20 mouse cellular contexts compared by ENCODE assay signal in the genomic region with DNA sequence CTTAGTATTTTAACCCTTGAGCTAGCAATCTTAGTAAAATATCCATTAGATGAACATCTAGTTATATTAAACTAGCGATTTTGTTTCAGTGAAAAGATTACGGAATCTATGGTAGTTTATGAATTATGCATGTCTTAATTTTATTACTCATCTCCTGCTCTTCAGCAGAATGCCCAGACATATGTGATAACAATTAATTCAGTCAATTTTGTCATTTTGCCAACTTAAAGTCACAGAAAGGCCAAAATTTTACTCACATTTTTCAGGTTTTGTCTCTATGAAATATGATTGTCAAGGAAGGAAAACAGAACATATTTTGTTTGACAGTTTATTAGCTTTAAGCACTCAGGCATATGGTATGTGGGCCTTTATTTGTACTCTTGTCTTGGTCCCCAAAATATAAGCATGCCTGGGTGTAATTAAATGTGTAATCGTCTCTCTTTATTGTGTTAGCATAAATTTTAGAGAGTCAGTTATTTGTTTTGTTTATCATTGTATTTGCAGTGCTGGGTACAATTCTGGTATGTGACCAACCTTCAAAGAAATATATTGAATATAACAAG.
DNase-seq lines count a peak whose midpoint lies in the region; ATAC-seq and TF ChIP-seq lines count a peak whose summit lies in the region.
"Had no signal": no experiment of that assay in that cellular context is flagged by ENCODE, and none has a peak within 500 bp of the region (broad histone marks: within the 10 kb centered on the region; RNA-seq: fewer than 3 reads in every experiment).

No protein-coding gene starts in this region.

- H3K9ac ChIP-seq in forebrain, embryonic 15.5 days (replicated peaks): no peak overlapping the region
- H3K9ac ChIP-seq in forebrain, embryonic 13.5 days: no peak overlapping the region
- H3K9ac ChIP-seq in forebrain, postnatal 0 days: no peak overlapping the region
- no peak overlapping the region for H3K9ac ChIP-seq in forebrain, embryonic 11.5 days (ENCODE audit: low read length)
- H3K9ac ChIP-seq: embryonic facial prominence, embryonic 13.5 days; embryonic facial prominence, embryonic 15.5 days had no signal

- H3K4me1 ChIP-seq in forebrain, embryonic 15.5 days: no peaks in the 10 kb centered on the region
- no peaks in the 10 kb centered on the region for H3K4me1 ChIP-seq in forebrain, embryonic 13.5 days
- no peaks in the 10 kb centered on the region for H3K4me1 ChIP-seq in forebrain, postnatal 0 days (ENCODE audit: insufficient read depth)
- H3K4me1 ChIP-seq in forebrain, embryonic 11.5 days (replicated peaks; ENCODE audit: control insufficient read depth, insufficient read depth, low read length): no peaks in the 10 kb centered on the region
- H3K4me1 ChIP-seq: embryonic facial prominence, embryonic 13.5 days; embryonic facial prominence, embryonic 15.5 days had no signal

- H3K27me3 ChIP-seq in forebrain, embryonic 15.5 days: no peaks in the 10 kb centered on the region
- no peaks in the 10 kb centered on the region for H3K27me3 ChIP-seq in forebrain, embryonic 13.5 days
- H3K27me3 ChIP-seq in forebrain, postnatal 0 days (ENCODE audit: insufficient read depth, low read length): no peaks in the 10 kb centered on the region
- no peaks in the 10 kb centered on the region for H3K27me3 ChIP-seq in forebrain, embryonic 11.5 days (ENCODE audit: control insufficient read depth, insufficient read depth, low read length)
- H3K27me3 ChIP-seq: embryonic facial prominence, embryonic 13.5 days; embryonic facial prominence, embryonic 15.5 days had no signal

- peak; percentile 53; the same call in 1 of the 2 replicates for ATAC-seq in forebrain, embryonic 15.5 days (replicated peaks)
- no peak; the same call in 1 of the 2 replicates for ATAC-seq in forebrain, embryonic 13.5 days
- no peak for ATAC-seq in forebrain, postnatal 0 days
- ATAC-seq in forebrain, embryonic 11.5 days (replicated peaks; ENCODE audit: low FRiP score): no peak

- H3K9me3 ChIP-seq in forebrain, embryonic 15.5 days: no peaks in the 10 kb centered on the region
- no peaks in the 10 kb centered on the region for H3K9me3 ChIP-seq in forebrain, embryonic 13.5 days (replicated peaks)
- no peaks in the 10 kb centered on the region for H3K9me3 ChIP-seq in forebrain, postnatal 0 days (ENCODE audit: low read length)
- H3K9me3 ChIP-seq in forebrain, embryonic 11.5 days (ENCODE audit: control insufficient read depth, low read length): no peaks in the 10 kb centered on the region
- H3K9me3 ChIP-seq: embryonic facial prominence, embryonic 13.5 days; embryonic facial prominence, embryonic 15.5 days had no signal

- 63% methylated on average over 3 of the region's 3 CpGs for WGBS in forebrain, embryonic 15.5 days
- WGBS in forebrain, embryonic 13.5 days: 83% methylated on average over 3 of the region's 3 CpGs
- whole genome bisulfite sequencing in forebrain, postnatal 0 days: 56% methylated on average over 3 of the region's 3 CpGs
- WGBS in forebrain, embryonic 11.5 days: 95% methylated on average over 3 of the region's 3 CpGs

- no peak for TF ChIP-seq POLR2A in brain, embryonic 14.5 days (IDR thresholded peaks at IDR 0.05; ENCODE audit: borderline replicate concordance, extremely low read depth, insufficient read depth, insufficient read length, poor library complexity, severe bottlenecking)

- H3K27ac ChIP-seq in forebrain, embryonic 15.5 days (replicated peaks): no peak overlapping the region
- no peak overlapping the region for H3K27ac ChIP-seq in forebrain, embryonic 13.5 days
- no peak overlapping the region for H3K27ac ChIP-seq in forebrain, postnatal 0 days (ENCODE audit: low read depth, low read length)
- no peak overlapping the region for H3K27ac ChIP-seq in forebrain, embryonic 11.5 days (ENCODE audit: low read depth, low read length)
- H3K27ac ChIP-seq: embryonic facial prominence, embryonic 13.5 days; embryonic facial prominence, embryonic 15.5 days had no signal

- no peak overlapping the region for H3K4me2 ChIP-seq in forebrain, embryonic 15.5 days (replicated peaks)
- no peak overlapping the region for H3K4me2 ChIP-seq in forebrain, embryonic 13.5 days
- H3K4me2 ChIP-seq in forebrain, postnatal 0 days (ENCODE audit: low read depth): no peak overlapping the region
- no peak overlapping the region for H3K4me2 ChIP-seq in forebrain, embryonic 11.5 days (ENCODE audit: low read depth, low read length, severe bottlenecking)
- H3K4me2 ChIP-seq: embryonic facial prominence, embryonic 13.5 days; embryonic facial prominence, embryonic 15.5 days had no signal

- no peaks in the 10 kb centered on the region for H3K36me3 ChIP-seq in forebrain, embryonic 15.5 days
- H3K36me3 ChIP-seq in forebrain, embryonic 13.5 days (ENCODE audit: poor library complexity, severe bottlenecking): no peaks in the 10 kb centered on the region
- H3K36me3 ChIP-seq in forebrain, postnatal 0 days (ENCODE audit: insufficient read depth): no peaks in the 10 kb centered on the region
- H3K36me3 ChIP-seq in forebrain, embryonic 11.5 days (ENCODE audit: control insufficient read depth, insufficient read depth, low read length): no peaks in the 10 kb centered on the region
- H3K36me3 ChIP-seq: embryonic facial prominence, embryonic 13.5 days; embryonic facial prominence, embryonic 15.5 days had no signal

- DNase-seq in forebrain, postnatal 0 days: peak; percentile 8
- no peak for DNase-seq in forebrain, embryonic 11.5 days (ENCODE audit: low spot score)
- DNase-seq in brain, adult 2 months (ENCODE audit: low read depth, low spot score): peak; percentile 17
- peak; percentile 58 for DNase-seq in brain, embryonic 14.5 days (ENCODE audit: low read depth)
- DNase-seq in ovary, adult 18-20 months (ENCODE audit: low spot score): no peak
- DNase-seq: adrenal gland, adult 2 months; adrenal gland, postnatal 10 days; adrenal gland, postnatal 25 days; cerebellum, adult 11 months; cerebellum, adult 18-20 months; cerebellum, adult 8-10 months; cerebellum, adult 9-11 months; cerebellum, postnatal 14 days; cerebellum, postnatal 36 days; embryo, embryonic 11 days had no signal

- no peak for TF ChIP-seq CTCF in forebrain, postnatal 0 days (IDR thresholded peaks at IDR 0.05; ENCODE audit: low read depth)
- no peak for TF ChIP-seq CTCF in brain, embryonic 14.5 days (IDR thresholded peaks at IDR 0.05; ENCODE audit: borderline replicate concordance, extremely low read depth, insufficient read depth, insufficient read length)

- H3K4me3 ChIP-seq in forebrain, embryonic 15.5 days: no peak overlapping the region
- H3K4me3 ChIP-seq in forebrain, embryonic 13.5 days: no peak overlapping the region
- no peak overlapping the region for H3K4me3 ChIP-seq in forebrain, postnatal 0 days (ENCODE audit: low read depth, low read length)
- H3K4me3 ChIP-seq in forebrain, embryonic 11.5 days (ENCODE audit: low read depth, low read length): no peak overlapping the region
- H3K4me3 ChIP-seq: embryonic facial prominence, embryonic 13.5 days; embryonic facial prominence, embryonic 15.5 days; erythroblast, embryonic 14.5 days had no signal

Comparison
In these comparisons a context has a peak if more than half of its experiments do, and no peak if none do; other contexts are left out.
1. DNase-seq: peak in forebrain, postnatal 0 days (single experiment), brain, adult 2 months (single experiment) and brain, embryonic 14.5 days (single experiment); none in forebrain, embryonic 11.5 days (single experiment) and ovary, adult 18-20 months (single experiment).